Mouse (Mus musculus) liver, postnatal 0 days (tissue): ENCODE data around the gene Ppp1r9b. TPM values are rescaled to one million over a fixed set of nuclear protein-coding genes. Genes with fewer than 3 reads are reported as not detected.

Experiments
- ATAC-seq: fragments of 200-750 bp; cut with Nextera tagmentation; 2 replicates; pipeline ENCODE4 v1.8.0; 2017; ENCODE audit warnings: mild to moderate bottlenecking, moderate library complexity
- DNase-seq: peaks from one replicate; pipeline ENCODE4 v3.0.0-alpha.2; 2016
- H3K27ac ChIP-seq: fragments of 300-500 bp; sonication (generic); 2 replicates; pipeline ENCODE4 v1.5.1; 2014; ENCODE audit warnings: antibody characterized with exemption, moderate library complexity, mild to moderate bottlenecking, low read depth
- H3K27me3 ChIP-seq: fragments of 300-500 bp; sonication (generic); 2 replicates; pipeline ENCODE4 v1.6.1; 2014; ENCODE audit warnings: low read length, control low read depth, mixed read lengths; ENCODE audit not compliant: insufficient read depth
- H3K36me3 ChIP-seq: fragments of 300-500 bp; sonication (generic); replicated peaks from 2 replicates; pipeline ENCODE4 v1.6.1; 2014; ENCODE audit warnings: mild to moderate bottlenecking, control low read depth, low read length, moderate library complexity, mixed read lengths; ENCODE audit not compliant: insufficient read depth
- H3K4me1 ChIP-seq: fragments of 300-500 bp; sonication (generic); 2 replicates; pipeline ENCODE4 v1.6.1; 2014; ENCODE audit warnings: antibody characterized with exemption, mild to moderate bottlenecking, control low read depth; ENCODE audit not compliant: insufficient read depth
- H3K4me2 ChIP-seq: fragments of 300-500 bp; sonication (generic); 2 replicates; pipeline ENCODE4 v1.6.1; 2014; ENCODE audit warnings: low read depth, mild to moderate bottlenecking, low read length, moderate library complexity, mixed read lengths
- H3K4me3 ChIP-seq: fragments of 300-500 bp; sonication (generic); 2 replicates; pipeline ENCODE4 v1.5.1; 2014; ENCODE audit warnings: low read depth, low read length
- H3K9ac ChIP-seq: fragments of 300-500 bp; sonication (generic); replicated peaks from 2 replicates; pipeline ENCODE4 v1.6.1; 2014; ENCODE audit warnings: mild to moderate bottlenecking, moderate library complexity
- H3K9me3 ChIP-seq: fragments of 300-500 bp; sonication (generic); 2 replicates; pipeline ENCODE4 v1.6.1; 2016; ENCODE audit warnings: mild to moderate bottlenecking, control low read depth, low read length, mixed read lengths
- CTCF ChIP-seq: sonication (generic); IDR thresholded peaks from 2 replicates; pipeline ENCODE4 v1.5.1; 2016; ENCODE audit warnings: antibody characterized with exemption, low read depth
- EP300 ChIP-seq: IDR thresholded peaks from 2 replicates; pipeline ENCODE4 v1.6.1; 2016; ENCODE audit warnings: antibody characterized with exemption, low read depth, mild to moderate bottlenecking
- WGBS: fragments of 180-500 bp; shearing (Covaris S2); extraction: QIAGEN DNeasy Blood & Tissue Kit; methylation state at CpG from one replicate; pipeline ENCODE4 v1.1.7; 2014; ENCODE audit not compliant: insufficient replicate concordance; 5-methylcytosine and 5-hydroxymethylcytosine counted together
- polyA plus RNA-seq: library from polyadenylated mRNA; unstranded; fragments of >200 nt; fragmentation: Nextera tagmentation; extraction: Ambion mirVana; gene quantifications from 2 replicates; pipeline ENCODE4 v1.2.1, GENCODE M21; 2015

Ppp1r9b gene
- polyA plus RNA-seq, 1 experiment from 2014 or later, result 6.1 TPM

DNA sequence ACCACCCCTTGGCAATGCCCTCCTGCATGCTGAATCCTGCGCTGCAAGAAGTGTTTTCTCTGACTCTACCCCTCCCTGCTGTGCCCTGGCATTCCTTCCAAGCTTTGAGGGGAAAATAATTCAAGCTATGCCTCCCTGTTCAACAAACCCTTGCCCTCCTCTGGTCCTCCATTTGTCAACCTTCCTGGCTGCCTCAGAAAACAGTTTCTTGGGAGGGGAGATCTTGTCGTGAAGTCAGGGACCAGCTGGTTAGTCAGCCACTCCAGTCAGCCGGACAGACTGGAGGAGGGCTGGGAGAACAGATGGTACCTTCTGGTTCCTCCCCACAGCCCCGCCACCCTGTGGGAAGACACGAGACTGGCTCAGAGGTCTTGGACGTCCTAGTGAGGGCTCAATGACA lies 46.5 kb downstream of the Ppp1r9b start:
- Histone ChIP-seq H3K27me3 (no peaks in the 10 kb centered on the region), H3K27ac (no peak overlapping the region), H3K4me3 (no peak overlapping the region), H3K4me1 (peaks cover 21% of the 10 kb centered on the region), H3K36me3 (no peaks in the 10 kb centered on the region; the same call in 1 of the 2 replicates), H3K9me3 (no peaks in the 10 kb centered on the region), H3K9ac (no peak overlapping the region; the same call in 1 of the 2 replicates), H3K4me2 (no peak overlapping the region)
- 71% methylated on average over 6 of the region's 6 CpGs for WGBS
- ATAC-seq (no peak), DNase-seq (no peak)
- TF ChIP-seq CTCF (no peak), EP300 (no peak)

DNA sequence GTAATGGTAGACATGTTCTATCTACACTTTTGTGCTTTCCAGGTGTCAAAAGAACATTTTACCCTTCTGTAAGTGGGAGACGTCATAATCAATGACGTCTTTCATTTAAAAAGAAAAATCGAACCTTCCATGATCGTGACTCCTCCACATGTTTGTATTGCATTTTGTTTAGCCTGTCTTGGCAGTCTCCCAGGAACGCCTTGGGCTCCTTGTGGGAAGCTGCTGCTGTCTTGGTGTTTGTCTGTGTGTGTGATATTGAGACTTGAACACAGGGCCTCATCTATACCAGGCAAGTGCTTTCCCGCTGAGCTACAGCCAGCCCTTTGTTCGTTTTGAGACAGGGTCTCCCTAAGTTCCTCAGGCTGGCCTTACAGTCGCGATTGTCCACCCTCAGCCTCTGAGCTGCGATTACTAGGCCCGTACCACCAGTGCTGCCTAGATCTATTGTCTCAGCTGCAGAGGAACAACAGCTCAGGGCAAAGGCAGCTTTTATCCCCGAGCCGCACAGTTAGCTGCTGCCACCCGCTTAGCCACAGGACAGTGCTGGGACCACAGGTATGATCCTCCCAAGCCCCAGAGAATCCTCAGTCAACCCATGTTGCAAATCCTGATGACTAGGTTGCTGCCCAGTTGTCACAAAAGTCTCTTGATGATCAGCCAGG lies 47.5 kb downstream of the Ppp1r9b start:
- ATAC-seq (no peak), DNase-seq (no peak)
- Histone ChIP-seq H3K4me3 (no peak overlapping the region), H3K9me3 (no peaks in the 10 kb centered on the region), H3K9ac (no peak overlapping the region), H3K36me3 (no peaks in the 10 kb centered on the region; the same call in 1 of the 2 replicates), H3K4me2 (no peak overlapping the region), H3K4me1 (peaks cover 21% of the 10 kb centered on the region), H3K27me3 (no peaks in the 10 kb centered on the region), H3K27ac (peak overlapping the region; percentile 61; the same call in 1 of the 2 replicates)
- WGBS, result 69% methylated on average over 14 of the region's 14 CpGs
- TF ChIP-seq CTCF, result no peak
- no peak for TF ChIP-seq EP300

DNA sequence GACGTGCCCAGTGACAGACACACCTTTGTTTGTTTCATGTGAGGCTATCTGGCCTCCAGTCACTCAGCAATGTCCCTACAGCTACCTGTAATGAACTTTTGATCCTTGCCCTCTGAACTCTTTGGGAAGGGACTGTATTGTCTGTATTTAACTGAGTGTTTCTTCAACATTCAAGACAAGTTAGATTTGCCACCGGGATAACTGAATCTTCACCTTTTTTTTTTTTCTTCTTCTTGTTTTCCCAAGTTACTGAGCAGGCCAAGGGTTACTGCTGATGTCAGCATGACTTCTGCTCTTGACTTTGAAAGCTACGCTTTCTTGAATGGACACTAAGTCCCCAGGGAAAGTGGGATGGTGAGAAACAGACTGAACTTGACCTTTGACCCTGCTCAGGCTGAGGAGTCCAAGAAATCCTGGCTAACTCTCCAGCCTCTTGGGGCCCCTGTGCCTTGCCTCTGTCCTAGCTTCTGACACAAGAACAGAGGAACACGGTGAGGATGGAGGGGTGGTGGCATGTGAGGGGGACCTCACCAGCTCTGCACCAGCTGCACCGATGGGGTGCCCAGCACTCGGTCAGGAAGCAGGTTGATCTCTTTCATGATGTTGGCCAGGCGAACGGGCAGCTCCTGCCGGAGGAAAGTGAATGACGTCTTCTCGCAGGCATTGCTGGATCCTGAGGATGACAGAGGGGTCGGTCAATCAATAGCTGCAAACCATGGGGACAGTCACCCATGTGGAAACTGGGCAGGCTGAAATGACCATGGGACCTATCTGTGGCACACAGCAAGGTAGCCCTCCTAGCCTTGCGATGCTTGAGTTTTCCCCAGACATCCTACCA lies 48.2 kb downstream of the Ppp1r9b start:
- H3K27ac ChIP-seq, result peak overlapping the region; percentile 66
- no peak overlapping the region for H3K4me3 ChIP-seq
- no peak for TF ChIP-seq EP300
- TF ChIP-seq CTCF, result no peak
- 0 out of 2 replicates have a peak overlapping the region, but pooled peaks have one; percentile 97 for H3K4me2 ChIP-seq
- no peaks in the 10 kb centered on the region; the same call in 1 of the 2 replicates for H3K36me3 ChIP-seq
- H3K27me3 ChIP-seq, result no peaks in the 10 kb centered on the region
- no peaks in the 10 kb centered on the region for H3K9me3 ChIP-seq
- H3K9ac ChIP-seq, result no peak overlapping the region
- H3K4me1 ChIP-seq, result peaks cover 21% of the 10 kb centered on the region
- WGBS, result 76% methylated on average over 13 of the region's 13 CpGs
- peak; percentile 12 for ATAC-seq
- DNase-seq, result no peak

DNA sequence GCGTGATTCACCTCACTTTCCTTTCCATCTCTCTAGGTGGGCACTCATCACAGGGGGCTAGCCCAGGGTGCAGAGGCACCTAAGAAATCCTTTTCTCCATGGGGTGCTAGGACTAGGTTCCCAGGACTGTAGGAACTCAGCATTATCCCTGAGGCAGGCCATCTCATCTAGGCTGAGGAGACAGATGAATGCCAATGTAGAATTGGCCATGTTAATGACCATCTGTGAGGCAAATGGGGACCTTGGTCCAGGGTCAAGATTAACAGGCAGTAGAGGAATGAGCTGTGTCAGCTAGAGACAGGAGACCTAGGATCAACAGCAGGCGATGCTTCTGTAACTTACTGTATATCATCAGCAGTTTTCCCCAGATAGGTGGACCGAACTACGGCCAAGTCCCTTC lies 48.9 kb downstream of the Ppp1r9b start:
- 79% methylated on average over 4 of the region's 4 CpGs for WGBS
- DNase-seq (no peak), ATAC-seq (no peak)
- no peaks in the 10 kb centered on the region for H3K27me3 ChIP-seq
- H3K27ac ChIP-seq, result peak overlapping the region; percentile 84
- peaks cover 21% of the 10 kb centered on the region for H3K4me1 ChIP-seq
- H3K36me3 ChIP-seq, result no peaks in the 10 kb centered on the region; the same call in 1 of the 2 replicates
- H3K4me2 ChIP-seq, result peak overlapping the region; percentile 97
- H3K9me3 ChIP-seq, result no peaks in the 10 kb centered on the region
- H3K4me3 ChIP-seq, result no peak overlapping the region
- no peak overlapping the region for H3K9ac ChIP-seq
- TF ChIP-seq EP300 (no peak), CTCF (no peak)

DNA sequence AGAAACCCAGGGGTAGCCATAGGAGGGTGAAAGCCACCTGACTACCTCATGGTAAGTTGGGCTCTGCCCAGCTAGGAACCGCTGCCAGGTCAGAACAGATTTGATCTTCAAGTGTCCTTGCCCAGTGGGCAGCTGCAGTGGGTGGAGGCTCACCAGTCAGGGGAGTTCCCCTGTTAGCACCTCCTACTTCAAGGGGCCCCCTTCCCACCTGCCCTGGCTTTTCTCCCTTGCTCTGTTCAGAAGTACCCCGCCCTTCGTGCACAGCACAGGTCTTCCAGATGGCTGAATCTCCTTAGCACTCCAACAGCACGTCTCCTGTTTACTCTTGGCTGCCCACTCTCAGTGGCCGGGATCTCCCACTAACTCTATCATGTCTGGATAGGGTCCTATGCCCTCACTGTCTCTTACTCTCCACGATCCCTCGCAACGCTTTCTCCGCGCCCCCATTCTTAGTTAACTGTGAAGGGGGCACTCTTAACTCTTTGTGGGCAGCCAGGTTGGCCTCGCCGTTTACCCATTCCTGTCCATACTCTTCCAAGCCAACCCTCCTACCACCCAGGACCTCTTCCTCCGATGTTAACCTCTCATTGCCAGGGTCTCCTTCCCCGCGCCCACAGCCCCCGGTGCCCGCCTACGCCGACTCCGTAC lies 49.8 kb downstream of the Ppp1r9b start:
- peak overlapping the region; percentile 78 for H3K9ac ChIP-seq
- peak; percentile 48 for DNase-seq
- H3K27me3 ChIP-seq, result no peaks in the 10 kb centered on the region
- peak overlapping the region; percentile 84 for H3K27ac ChIP-seq
- no peaks in the 10 kb centered on the region for H3K9me3 ChIP-seq
- TF ChIP-seq CTCF (no peak), EP300 (no peak)
- peaks cover 21% of the 10 kb centered on the region for H3K4me1 ChIP-seq
- peaks cover 2% of the 10 kb centered on the region; the same call in 1 of the 2 replicates for H3K36me3 ChIP-seq
- no peak for ATAC-seq
- WGBS, result 3% methylated on average over 20 of the region's 20 CpGs
- peak overlapping the region; percentile 70 for H3K4me3 ChIP-seq
- H3K4me2 ChIP-seq, result peak overlapping the region; percentile 97
